Mouse (Mus musculus) forebrain, embryonic 15.5 days (tissue): Measurements from ENCODE around the gene Tnk2. TPM values are rescaled to one million over a fixed set of nuclear protein-coding genes. Genes with fewer than 3 reads are reported as not detected.

ENCODE experiments used
- ATAC-seq: fragments of 200-750 bp; cut with Nextera tagmentation; replicated peaks from 2 replicates; pipeline ENCODE4 v1.8.0; 2017; ENCODE audit warnings: mild to moderate bottlenecking, moderate TSS enrichment, moderate library complexity
- H3K27ac ChIP-seq: fragments of 300-500 bp; sonication (generic); replicated peaks from 2 replicates; pipeline ENCODE4 v1.5.1; 2015; ENCODE audit warnings: mild to moderate bottlenecking, inconsistent platforms
- H3K27me3 ChIP-seq: fragments of 300-500 bp; sonication (generic); 2 replicates; pipeline ENCODE4 v1.6.1; 2015; ENCODE audit warnings: inconsistent platforms
- H3K36me3 ChIP-seq: fragments of 300-500 bp; sonication (generic); 2 replicates; pipeline ENCODE4 v1.6.1; 2015; ENCODE audit warnings: mild to moderate bottlenecking, inconsistent platforms
- H3K4me1 ChIP-seq: fragments of 300-500 bp; sonication (generic); 2 replicates; pipeline ENCODE4 v1.6.1; 2015; ENCODE audit warnings: inconsistent platforms
- H3K4me2 ChIP-seq: fragments of 300-500 bp; sonication (generic); replicated peaks from 2 replicates; pipeline ENCODE4 v1.6.1; 2015; ENCODE audit warnings: mild to moderate bottlenecking, inconsistent platforms
- H3K4me3 ChIP-seq: fragments of 300-500 bp; sonication (generic); 2 replicates; pipeline ENCODE4 v1.5.1; 2015; ENCODE audit warnings: mild to moderate bottlenecking, inconsistent platforms
- H3K9ac ChIP-seq: fragments of 300-500 bp; sonication (generic); replicated peaks from 2 replicates; pipeline ENCODE4 v1.6.1; 2015; ENCODE audit warnings: mild to moderate bottlenecking, inconsistent platforms
- H3K9me3 ChIP-seq: fragments of 300-500 bp; sonication (generic); 2 replicates; pipeline ENCODE4 v1.6.1; 2016; ENCODE audit warnings: inconsistent platforms
- WGBS: fragments of 180-500 bp; shearing (Covaris S2); methylation state at CpG from one replicate; pipeline ENCODE4 v1.1.7; 2015; ENCODE audit warnings: mixed read lengths; 5-methylcytosine and 5-hydroxymethylcytosine counted together
- polyA plus RNA-seq: library from polyadenylated mRNA; unstranded; fragments of >200 nt; fragmentation: Nextera tagmentation; extraction: Ambion mirVana; gene quantifications from 2 replicates; pipeline ENCODE4 v1.2.1, GENCODE M21; 2015

The Tnk2 gene
- polyA plus RNA-seq, 1 experiment from 2014 or later: 16.0 TPM

GRCm38 (mm10) chr16:32709116-32709515 is 65.4 kb downstream of the Tnk2 start:
- Histone ChIP-seq H3K27ac (no peak overlapping the region), H3K27me3 (no peaks in the 10 kb centered on the region), H3K4me2 (no peak overlapping the region), H3K4me3 (no peak overlapping the region), H3K36me3 (no peaks in the 10 kb centered on the region), H3K4me1 (no peaks in the 10 kb centered on the region), H3K9ac (no peak overlapping the region), H3K9me3 (no peaks in the 10 kb centered on the region)
- ATAC-seq: no peak
- 89% methylated on average over 8 of the region's 8 CpGs for WGBS

GRCm38 (mm10) chr16:32710426-32711070 is 66.9 kb downstream of the Tnk2 start:
- ATAC-seq: no peak
- no peak overlapping the region for H3K4me2 ChIP-seq
- 84% methylated on average over 14 of the region's 14 CpGs for WGBS

GRCm38 (mm10) chr16:32712202-32712601 is 68.5 kb downstream of the Tnk2 start:
- Histone ChIP-seq H3K36me3 (no peaks in the 10 kb centered on the region), H3K27ac (no peak overlapping the region), H3K9me3 (no peaks in the 10 kb centered on the region), H3K4me2 (no peak overlapping the region), H3K27me3 (no peaks in the 10 kb centered on the region), H3K4me3 (no peak overlapping the region), H3K4me1 (no peaks in the 10 kb centered on the region), H3K9ac (no peak overlapping the region)
- no peak for ATAC-seq
- WGBS: 86% methylated on average over 11 of the region's 11 CpGs

More at GRCm38 (mm10) chr16:32710426-32711070, 66.9 kb downstream of the Tnk2 start:
- no peaks in the 10 kb centered on the region for H3K27me3 ChIP-seq
- H3K36me3 ChIP-seq: no peaks in the 10 kb centered on the region
- H3K9me3 ChIP-seq: no peaks in the 10 kb centered on the region
- no peak overlapping the region for H3K27ac ChIP-seq
- H3K9ac ChIP-seq: no peak overlapping the region
- no peak overlapping the region for H3K4me3 ChIP-seq
- no peaks in the 10 kb centered on the region for H3K4me1 ChIP-seq

- WGBS: 60% methylated on average over 6 of the region's 6 CpGs
These were observed 69.9 kb downstream of the Tnk2 start for GRCm38 (mm10) chr16:32713556-32713955.

GRCm38 (mm10) chr16:32715364-32715763 is 71.7 kb downstream of the Tnk2 start:
- H3K9me3 ChIP-seq: no peaks in the 10 kb centered on the region
- no peak overlapping the region for H3K9ac ChIP-seq
- no peaks in the 10 kb centered on the region for H3K36me3 ChIP-seq
- ATAC-seq: no peak
- no peak overlapping the region for H3K4me2 ChIP-seq
- no peaks in the 10 kb centered on the region for H3K4me1 ChIP-seq
- 27% methylated on average over 13 of the region's 13 CpGs for WGBS
- no peak overlapping the region for H3K27ac ChIP-seq
- no peaks in the 10 kb centered on the region for H3K27me3 ChIP-seq
- H3K4me3 ChIP-seq: no peak overlapping the region

More at GRCm38 (mm10) chr16:32713556-32713955, 69.9 kb downstream of the Tnk2 start:
- H3K4me2 ChIP-seq: no peak overlapping the region
- H3K27me3 ChIP-seq: no peaks in the 10 kb centered on the region
- H3K9me3 ChIP-seq: no peaks in the 10 kb centered on the region
- no peak for ATAC-seq
- H3K36me3 ChIP-seq: no peaks in the 10 kb centered on the region
- no peaks in the 10 kb centered on the region for H3K4me1 ChIP-seq
- H3K4me3 ChIP-seq: no peak overlapping the region
- no peak overlapping the region for H3K9ac ChIP-seq
- no peak overlapping the region for H3K27ac ChIP-seq

GRCm38 (mm10) chr16:32723163-32723562 is 79.5 kb downstream of the Tnk2 start:
- no peak overlapping the region for H3K9ac ChIP-seq
- WGBS: 88% methylated on average over 7 of the region's 7 CpGs
- ATAC-seq: no peak
- no peak overlapping the region for H3K4me3 ChIP-seq
- H3K4me1 ChIP-seq: no peaks in the 10 kb centered on the region
- H3K4me2 ChIP-seq: no peak overlapping the region
- no peak overlapping the region for H3K27ac ChIP-seq
- H3K36me3 ChIP-seq: no peaks in the 10 kb centered on the region
- no peaks in the 10 kb centered on the region for H3K27me3 ChIP-seq
- no peaks in the 10 kb centered on the region for H3K9me3 ChIP-seq

- 87% methylated on average over 4 of the region's 4 CpGs for WGBS
- Histone ChIP-seq H3K9me3 (no peaks in the 10 kb centered on the region), H3K27ac (no peak overlapping the region), H3K4me3 (no peak overlapping the region), H3K27me3 (no peaks in the 10 kb centered on the region), H3K9ac (no peak overlapping the region), H3K36me3 (no peaks in the 10 kb centered on the region), H3K4me1 (no peaks in the 10 kb centered on the region), H3K4me2 (no peak overlapping the region)
- ATAC-seq: no peak
These were observed 80.1 kb downstream of the Tnk2 start for GRCm38 (mm10) chr16:32723767-32724166.

GRCm38 (mm10) chr16:32724259-32724658 is 80.6 kb downstream of the Tnk2 start:
- Histone ChIP-seq H3K4me2 (no peak overlapping the region), H3K4me3 (no peak overlapping the region), H3K9me3 (no peaks in the 10 kb centered on the region), H3K9ac (no peak overlapping the region), H3K27ac (no peak overlapping the region), H3K27me3 (no peaks in the 10 kb centered on the region), H3K4me1 (no peaks in the 10 kb centered on the region), H3K36me3 (no peaks in the 10 kb centered on the region)
- no peak for ATAC-seq
- WGBS: 92% methylated on average over 2 of the region's 2 CpGs

- Histone ChIP-seq H3K9ac (no peak overlapping the region), H3K4me2 (no peak overlapping the region), H3K9me3 (no peaks in the 10 kb centered on the region), H3K27ac (no peak overlapping the region), H3K27me3 (no peaks in the 10 kb centered on the region), H3K4me3 (no peak overlapping the region), H3K4me1 (no peaks in the 10 kb centered on the region), H3K36me3 (no peaks in the 10 kb centered on the region)
- ATAC-seq: no peak
These were observed 82.8 kb downstream of the Tnk2 start for GRCm38 (mm10) chr16:32726501-32726900.

GRCm38 (mm10) chr16:32728240-32728639 is 84.6 kb downstream of the Tnk2 start:
- Histone ChIP-seq H3K9ac (no peak overlapping the region), H3K4me1 (no peaks in the 10 kb centered on the region), H3K9me3 (no peaks in the 10 kb centered on the region), H3K4me3 (no peak overlapping the region), H3K4me2 (no peak overlapping the region), H3K27ac (no peak overlapping the region), H3K36me3 (no peaks in the 10 kb centered on the region), H3K27me3 (no peaks in the 10 kb centered on the region)
- ATAC-seq: no peak

GRCm38 (mm10) chr16:32728730-32729129 is 85.1 kb downstream of the Tnk2 start:
- H3K4me1 ChIP-seq: no peaks in the 10 kb centered on the region
- H3K4me3 ChIP-seq: no peak overlapping the region
- H3K27ac ChIP-seq: no peak overlapping the region
- no peak overlapping the region for H3K4me2 ChIP-seq
- no peaks in the 10 kb centered on the region for H3K9me3 ChIP-seq
- 75% methylated on average over 1 of the region's 1 CpGs for WGBS
- H3K36me3 ChIP-seq: no peaks in the 10 kb centered on the region
- no peak overlapping the region for H3K9ac ChIP-seq
- H3K27me3 ChIP-seq: no peaks in the 10 kb centered on the region
- no peak for ATAC-seq
